Mouse (Mus musculus) liver, postnatal 0 days (tissue): ENCODE measurements around the gene Ate1.

Experiments used
- CTCF ChIP-seq: sonication (generic); IDR thresholded peaks from 2 replicates; pipeline ENCODE4 v1.5.1; 2016; ENCODE audit warnings: antibody characterized with exemption, low read depth
- EP300 ChIP-seq: IDR thresholded peaks from 2 replicates; pipeline ENCODE4 v1.6.1; 2016; ENCODE audit warnings: antibody characterized with exemption, low read depth, mild to moderate bottlenecking

DNA sequence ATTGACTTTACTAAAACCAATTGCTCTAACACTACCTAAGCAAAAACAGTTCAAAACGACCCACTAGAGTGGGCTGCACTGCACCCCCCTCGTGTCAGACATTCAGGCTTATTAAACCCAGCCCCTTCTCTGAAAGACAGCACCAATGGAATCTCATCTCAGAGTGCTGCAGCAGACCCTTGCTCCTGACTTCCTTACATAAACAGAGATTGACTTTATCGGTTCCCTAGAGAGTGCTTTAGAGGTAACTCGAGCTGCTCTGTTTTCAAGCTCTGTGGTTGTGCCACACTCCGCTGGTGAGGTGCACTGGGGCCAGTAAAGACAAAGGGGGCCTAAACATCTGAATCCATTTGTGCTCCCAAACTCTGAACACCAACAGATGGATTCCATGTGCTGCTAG is 93.6 kb downstream of the Ate1 start:
- TF ChIP-seq CTCF, result no peak
- TF ChIP-seq EP300, result no peak
